Mouse (Mus musculus): ENCODE measurements around the gene Calcrl.
"Not testable (repeated sequence)": the region's sequence is repeated elsewhere in the genome, so short reads cannot be mapped to it uniquely, and the experiment has no call there.

Calcrl gene

DNA sequence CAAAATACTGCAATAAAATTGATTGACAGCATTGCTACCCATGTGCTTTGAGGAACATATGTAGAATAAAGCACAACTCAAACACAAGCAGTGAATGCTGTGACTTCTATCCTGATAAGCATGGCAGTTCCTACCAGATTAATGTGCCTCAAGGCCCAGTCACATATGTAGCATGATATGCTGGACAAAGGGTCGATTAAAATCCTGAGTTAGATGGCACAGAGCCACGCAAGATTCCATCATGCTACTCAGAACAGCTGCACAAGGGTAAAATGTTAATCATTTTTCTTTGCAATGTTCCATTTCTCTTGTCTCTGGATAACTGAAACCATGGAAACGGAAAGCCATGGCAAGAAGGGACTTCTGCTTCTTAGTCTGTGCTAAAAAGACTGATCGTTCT, 28.7 kb downstream of the Calcrl start:
- in situ Hi-C loops (cut with MseI, MboI), result no loop called here

DNA sequence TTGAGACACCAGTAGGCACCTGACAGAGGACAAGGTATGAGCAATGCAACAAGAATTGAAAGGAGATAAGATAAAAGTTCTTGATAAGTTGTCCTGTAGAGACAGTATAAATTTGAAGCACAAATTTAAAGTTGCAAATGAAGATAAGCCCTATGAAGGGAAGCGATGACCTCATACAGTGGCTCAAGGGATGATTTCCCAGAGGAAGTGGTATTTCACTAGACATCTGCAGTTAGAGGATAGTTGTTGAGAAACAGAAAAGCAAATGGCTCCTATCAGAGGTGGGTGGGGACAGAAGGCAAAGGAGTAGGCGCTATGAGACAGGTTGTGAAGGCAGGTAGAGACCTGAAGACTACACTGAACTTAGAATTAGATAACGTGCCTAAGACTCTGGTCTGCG, 32.0 kb downstream of the Calcrl start:
- in situ Hi-C loops (cut with MseI, MboI), result no loop called here

DNA sequence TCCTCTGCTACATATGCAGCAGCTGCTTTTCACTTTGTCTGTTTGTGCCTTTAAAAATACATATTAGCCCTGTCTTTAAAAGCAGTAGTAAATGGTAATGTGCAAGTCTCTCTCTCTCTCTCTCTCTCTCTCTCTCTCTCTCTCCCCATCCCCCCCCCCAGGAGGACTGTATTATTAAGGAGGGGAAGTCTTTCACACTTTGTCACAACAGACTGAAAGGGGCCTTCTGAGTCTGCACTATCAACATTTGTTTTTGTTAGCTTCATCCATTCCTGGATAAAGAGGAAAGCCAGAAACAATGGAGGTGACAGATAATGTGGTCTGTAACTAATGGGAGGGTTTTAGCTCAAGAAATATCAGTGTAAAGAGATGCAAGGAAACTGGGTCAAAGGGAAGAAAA, 36.1 kb downstream of the Calcrl start:
- in situ Hi-C loops (cut with MseI, MboI), result no loop called here

DNA sequence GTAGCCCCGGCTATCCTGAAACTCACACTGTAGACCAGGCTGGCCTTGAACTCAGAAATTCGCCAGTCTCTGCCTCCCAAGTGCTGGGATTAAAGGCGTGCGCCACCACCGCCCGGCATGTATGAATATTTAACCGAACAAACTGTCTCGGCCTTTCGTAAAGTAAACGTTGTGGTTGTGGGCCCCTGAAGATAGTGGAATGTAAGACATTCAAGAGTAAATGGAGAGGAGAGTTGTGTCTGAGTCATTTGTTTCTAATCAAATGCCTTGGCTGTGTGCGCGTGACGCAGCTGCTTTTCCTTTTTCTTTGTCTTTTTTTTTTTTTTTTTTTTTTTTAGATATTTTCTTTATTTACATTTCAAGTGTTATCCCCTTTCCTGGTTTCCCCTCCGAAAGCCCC, 36.7 kb downstream of the Calcrl start:
- in situ Hi-C loops (cut with MseI, MboI), result not testable (repeated sequence)

GRCm38 (mm10) chr2:84388023-84388416, 37.2 kb downstream of the Calcrl start:
- in situ Hi-C loops (cut with MseI, MboI), result no loop called here

- in situ Hi-C loops (cut with MseI, MboI), result no loop called here
These were observed 37.7 kb downstream of the Calcrl start for GRCm38 (mm10) chr2:84387394-84388022.

DNA sequence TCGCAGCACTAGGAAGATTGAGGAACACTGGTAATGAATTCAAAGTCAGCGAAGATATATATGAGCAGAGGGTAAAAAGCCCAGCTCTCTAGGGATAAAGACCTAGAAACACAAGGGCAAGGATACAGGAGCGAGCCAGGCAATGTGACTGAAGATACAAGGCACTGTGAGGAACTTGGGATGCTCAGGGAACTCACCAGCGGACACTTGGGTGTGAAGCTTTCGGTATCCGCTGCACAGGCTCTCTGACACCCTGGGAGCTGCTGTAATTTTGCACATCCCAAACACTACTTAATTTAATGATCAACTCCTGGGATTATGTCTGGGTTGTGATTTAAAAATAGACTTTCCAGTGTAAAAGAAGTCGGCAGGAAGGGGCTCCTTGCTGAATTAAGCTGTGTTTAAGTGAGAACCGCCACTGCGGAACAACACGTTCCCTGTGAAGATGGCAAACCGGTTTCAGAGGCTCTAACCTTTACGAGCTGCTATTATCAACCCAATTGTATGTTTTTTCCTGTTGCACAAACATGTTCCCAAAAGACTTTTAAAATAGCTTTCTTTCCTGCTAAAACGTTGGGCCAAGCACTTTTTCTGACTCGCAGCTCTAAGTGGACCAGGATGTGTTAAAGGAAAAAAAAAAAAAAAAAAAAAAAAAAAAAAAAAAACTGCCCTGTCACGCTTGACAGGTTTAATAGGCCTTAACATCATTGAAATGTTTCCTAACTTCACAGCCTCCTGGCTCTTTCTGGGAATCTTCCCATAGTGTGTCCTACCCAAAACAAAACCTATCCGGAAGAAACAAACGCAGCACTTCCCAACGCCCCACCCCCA, 38.4 kb downstream of the Calcrl start:
- in situ Hi-C loops (cut with MseI, MboI), result no loop called here

DNA sequence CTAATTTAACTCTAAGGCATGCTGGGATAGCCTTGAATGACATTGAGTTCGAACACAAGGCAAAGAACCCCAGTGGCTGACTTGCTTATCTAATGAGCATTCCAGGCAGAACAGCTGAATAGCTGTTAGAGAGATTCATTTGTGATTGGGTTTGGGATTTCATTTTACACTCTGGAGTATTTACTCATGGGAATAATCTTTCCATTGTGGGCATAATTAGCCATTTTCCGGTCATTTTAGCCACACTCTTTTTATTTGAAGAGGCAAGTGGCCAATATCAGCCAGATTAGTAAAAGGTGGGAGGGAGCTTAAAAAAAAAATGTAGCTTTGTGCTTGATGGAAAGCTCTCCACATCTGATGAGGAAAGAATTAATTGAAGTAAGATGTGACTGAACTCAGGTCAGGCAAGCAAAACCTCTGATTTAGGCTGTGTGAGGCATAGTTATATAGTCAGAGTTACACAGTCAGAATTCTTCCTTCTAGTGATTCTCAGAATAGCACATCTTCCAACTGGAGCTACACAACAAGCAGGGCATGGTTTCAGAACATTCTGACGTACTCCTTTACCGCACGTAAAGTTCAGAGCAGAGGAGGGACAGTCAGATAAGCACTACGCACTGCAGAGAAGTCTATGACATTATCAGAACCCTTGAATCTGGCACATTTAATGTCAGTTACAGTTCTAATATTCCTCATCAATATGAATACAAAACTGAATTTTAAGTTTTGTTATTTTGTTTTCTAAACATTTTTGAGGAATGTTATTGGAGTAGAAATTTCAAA, 40.1 kb downstream of the Calcrl start:
- in situ Hi-C loops (cut with MseI, MboI), result no loop called here

DNA sequence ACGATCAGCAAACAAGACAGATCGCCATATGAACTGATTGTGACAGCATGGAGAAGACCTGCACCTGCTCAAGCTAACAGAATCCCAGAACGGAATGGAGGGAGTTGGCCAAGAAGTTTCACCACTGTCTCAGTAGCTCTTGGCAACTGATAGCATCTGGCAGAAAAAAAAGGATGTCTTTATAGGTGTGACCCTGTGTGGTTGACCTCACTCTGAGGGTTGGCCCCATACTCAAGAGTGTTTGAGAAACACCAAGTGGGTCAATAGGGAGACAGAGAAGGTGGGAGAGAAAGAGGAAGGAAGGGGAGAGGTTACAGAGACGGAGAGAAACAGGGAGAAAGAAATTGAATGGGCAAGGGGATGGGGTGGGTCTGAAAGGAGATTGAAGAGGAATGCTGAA, 41.4 kb downstream of the Calcrl start:
- in situ Hi-C loops (cut with MseI, MboI), result no loop called here

- in situ Hi-C loops (cut with MseI, MboI), result no loop called here
These were observed 42.7 kb downstream of the Calcrl start for GRCm38 (mm10) chr2:84382556-84382955.

- in situ Hi-C loops (cut with MseI, MboI), result no loop called here
These were observed 43.2 kb downstream of the Calcrl start for GRCm38 (mm10) chr2:84381997-84382396.

GRCm38 (mm10) chr2:84380816-84381215, 44.4 kb downstream of the Calcrl start:
- in situ Hi-C loops (cut with MseI, MboI), result no loop called here

DNA sequence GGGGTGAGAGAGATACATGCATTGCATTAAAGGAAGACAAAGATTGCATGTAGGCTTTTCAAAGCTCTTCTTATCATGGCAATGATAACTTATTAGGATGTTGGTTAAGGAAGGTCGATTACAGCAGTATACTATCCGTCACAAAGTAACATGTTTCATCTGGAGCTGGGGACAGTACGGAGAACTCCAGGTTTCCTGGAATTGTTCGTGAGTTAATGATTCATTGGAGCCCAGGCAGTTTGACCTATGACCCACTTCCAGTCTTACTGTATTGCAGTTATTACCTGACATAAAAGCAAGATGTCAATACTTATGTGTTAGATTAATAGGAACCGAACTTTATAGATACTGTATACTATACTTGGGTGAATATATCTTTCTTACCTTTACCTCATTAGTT, 46.5 kb downstream of the Calcrl start:
- in situ Hi-C loops (cut with MseI, MboI), result no loop called here

- in situ Hi-C loops (cut with MseI, MboI), result no loop called here
These were observed 56.0 kb downstream of the Calcrl start for GRCm38 (mm10) chr2:84369256-84369655.

DNA sequence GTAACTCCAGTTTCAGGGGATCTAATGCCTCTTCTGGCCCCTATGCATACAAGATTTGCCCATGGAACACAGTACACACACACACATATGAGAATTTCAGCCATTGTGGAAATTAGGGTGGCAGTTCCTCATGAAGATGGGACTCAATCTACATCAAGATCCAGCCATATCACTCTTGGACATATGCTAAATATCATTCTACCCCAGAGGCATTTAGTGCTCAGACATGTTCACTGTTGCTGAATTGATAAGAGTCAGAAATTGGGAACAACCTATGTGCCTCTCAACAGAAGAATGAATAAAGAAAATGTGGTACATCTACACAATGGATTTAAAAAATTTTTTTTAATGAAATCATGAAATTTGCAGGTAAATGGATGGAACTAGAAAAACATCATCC, 58.5 kb downstream of the Calcrl start:
- in situ Hi-C loops (cut with MseI, MboI), result no loop called here

DNA sequence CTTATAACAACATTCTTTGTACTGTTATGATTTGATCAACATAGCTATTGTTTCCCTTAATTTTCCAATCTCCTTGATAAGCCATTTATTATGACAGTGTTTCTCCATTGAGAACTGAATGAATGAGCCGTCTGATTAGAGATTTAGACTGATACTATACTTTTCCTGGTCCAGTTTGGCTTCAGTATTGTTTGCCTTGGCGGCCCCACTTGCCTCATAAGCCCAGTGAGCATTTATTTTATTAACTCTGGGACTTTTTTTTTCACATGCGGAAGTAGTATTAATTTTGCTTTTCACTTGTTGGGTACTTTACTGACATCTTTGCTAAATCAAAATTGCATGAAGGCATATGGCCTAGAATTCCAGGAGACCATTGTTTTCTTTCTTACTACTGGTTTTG, 59.9 kb downstream of the Calcrl start:
- in situ Hi-C loops (cut with MseI, MboI), result no loop called here

GRCm38 (mm10) chr2:84362779-84363719, 62.2 kb downstream of the Calcrl start:
- in situ Hi-C loops (cut with MseI, MboI), result no loop called here

DNA sequence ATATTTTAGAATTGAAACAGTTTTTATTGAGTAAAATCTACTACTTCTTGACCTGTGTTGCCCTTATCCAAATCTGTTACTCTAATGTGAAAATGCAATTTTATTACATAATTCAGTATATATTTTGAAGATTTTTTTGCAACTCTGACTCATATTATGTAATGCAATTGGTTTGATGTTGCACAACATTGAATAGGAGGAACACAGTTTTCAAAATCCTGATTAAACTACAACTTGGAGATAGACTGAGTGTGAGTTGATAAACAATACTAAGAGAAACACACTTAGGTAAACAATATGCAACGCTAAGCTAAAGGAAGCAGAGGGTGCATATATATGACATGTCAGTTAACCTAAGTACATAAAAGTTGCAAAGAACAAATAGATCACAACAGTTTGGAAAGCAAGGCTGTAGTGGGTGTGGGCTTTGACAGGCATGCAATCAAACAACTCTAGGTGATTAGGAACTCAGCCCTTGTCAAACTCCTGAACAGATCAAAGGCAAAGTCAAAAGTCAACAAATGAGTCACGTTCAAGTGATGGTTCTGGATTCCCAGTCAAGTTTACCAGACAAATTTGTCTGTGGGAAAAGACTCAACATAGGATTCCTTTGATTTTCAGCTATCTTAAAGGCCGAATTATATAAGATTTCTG, 66.4 kb downstream of the Calcrl start:
- in situ Hi-C loops (cut with MseI, MboI), result no loop called here

DNA sequence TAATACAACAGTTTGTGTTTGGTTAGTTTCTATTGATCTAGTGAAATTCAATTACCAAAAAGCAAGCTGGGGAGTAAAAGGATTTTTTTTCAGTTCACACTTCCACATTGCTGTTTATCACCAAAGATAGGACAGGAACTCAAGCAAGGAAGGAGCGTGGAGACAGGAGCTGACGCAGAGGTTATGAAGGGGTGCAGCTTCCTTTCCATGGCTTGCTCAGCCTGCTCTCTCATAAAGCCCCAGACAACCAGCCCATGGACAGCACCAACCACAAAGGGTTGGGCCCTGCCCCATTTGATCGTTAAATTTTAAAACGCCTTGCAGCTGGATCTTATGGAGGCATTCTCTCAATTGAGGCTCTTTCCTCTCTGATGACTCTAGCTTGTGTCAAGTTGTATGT, 69.9 kb downstream of the Calcrl start:
- in situ Hi-C loops (cut with MseI, MboI), result no loop called here

- in situ Hi-C loops (cut with MseI, MboI), result no loop called here
These were observed 77.8 kb downstream of the Calcrl start for GRCm38 (mm10) chr2:84347376-84347775.

DNA sequence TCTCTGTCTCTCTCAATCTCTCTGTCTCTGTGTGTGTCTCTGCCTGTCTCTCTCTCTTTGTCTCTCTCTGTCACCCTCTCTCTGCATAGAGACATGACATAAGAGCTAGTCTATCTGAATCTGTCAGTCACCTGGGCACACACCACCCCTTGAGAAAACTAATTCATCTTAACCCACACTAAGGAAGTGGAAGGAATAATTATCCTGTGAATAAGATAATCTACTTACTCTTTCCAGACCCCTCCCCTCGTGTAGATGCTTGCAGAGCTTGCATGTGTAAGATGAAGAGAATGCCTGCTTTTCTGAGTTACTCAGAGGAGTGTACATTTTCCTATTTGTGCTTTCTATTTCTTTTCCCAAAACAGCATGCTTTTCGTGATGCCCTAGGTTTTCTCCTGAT, 81.5 kb downstream of the Calcrl start:
- in situ Hi-C loops (cut with MseI, MboI), result no loop called here

Data from mouse trophoblast stem cell (cell line).